Mouse (Mus musculus) stomach, postnatal 0 days (tissue): ENCODE measurements around the gene Wdr82.

Source experiments
- CTCF ChIP-seq: IDR thresholded peaks from 2 replicates; pipeline ENCODE4 v1.5.1; 2016; ENCODE audit warnings: antibody characterized with exemption, low read depth, mild to moderate bottlenecking, moderate library complexity
- EP300 ChIP-seq: optimal IDR thresholded peaks from 2 replicates; pipeline ENCODE3; 2016; ENCODE audit warnings: antibody characterized with exemption

GRCm38 (mm10) chr9:106175552-106176200 lies 4.9 kb downstream of the Wdr82 start:
- TF ChIP-seq EP300: no peak
- no peak for TF ChIP-seq CTCF
